In genomic region chr1:170927378-170927777, GRCm38 (mm10) we compare ENCODE assay signal across 21 mouse cellular contexts. TPM values are rescaled to one million over a fixed set of nuclear protein-coding genes. Genes with fewer than 3 reads are reported as not detected.
A peak's percentile ranks its signal among the peaks of the same experiment; 100 is the strongest.
DNase-seq lines count a peak whose midpoint lies in the region; ATAC-seq and TF ChIP-seq lines count a peak whose summit lies in the region.
"Had no signal": no experiment of that assay in that cellular context is flagged by ENCODE, and none has a peak within 500 bp of the region (broad histone marks: within the 10 kb centered on the region; RNA-seq: fewer than 3 reads in every experiment).

TSS of gene Fcrla (minus strand) at chr1:170927583.

- no peaks in the 10 kb centered on the region for H3K4me1 ChIP-seq in lung, adult 2 months (ENCODE audit: control insufficient read depth, insufficient read depth, low read length)
- H3K4me1 ChIP-seq in thymus, adult 2 months (replicated peaks; ENCODE audit: control insufficient read depth, insufficient read depth, low read length): peaks cover 5% of the 10 kb centered on the region; the same call in 1 of the 2 replicates
- no peaks in the 10 kb centered on the region for H3K4me1 ChIP-seq in forebrain, embryonic 11.5 days (replicated peaks; ENCODE audit: control insufficient read depth, insufficient read depth, low read length)
- H3K4me1 ChIP-seq: embryonic facial prominence, embryonic 12.5 days; heart, embryonic 15.5 days had no signal

- no peak for TF ChIP-seq POLR2A in lung, adult 2 months (IDR thresholded peaks at IDR 0.05; ENCODE audit: borderline replicate concordance, extremely low read depth, low read depth, low read length)
- no peak for TF ChIP-seq POLR2A in thymus, adult 2 months (IDR thresholded peaks at IDR 0.05; ENCODE audit: control insufficient read depth, extremely low read depth, insufficient read depth, low read length, poor library complexity)

- no peaks in the 10 kb centered on the region for H3K36me3 ChIP-seq in thymus, adult 2 months (ENCODE audit: control insufficient read depth, insufficient read depth, low read length)
- H3K36me3 ChIP-seq in splenic B cell, adult 2 months (ENCODE audit: control insufficient read depth, insufficient read depth, low read length, poor library complexity, severe bottlenecking): no peaks in the 10 kb centered on the region
- H3K36me3 ChIP-seq in forebrain, embryonic 11.5 days (ENCODE audit: control insufficient read depth, insufficient read depth, low read length): no peaks in the 10 kb centered on the region
- H3K36me3 ChIP-seq: embryonic facial prominence, embryonic 12.5 days; G1E; heart, embryonic 15.5 days had no signal

- no peak within 1 kb of the TSS for H3K9ac ChIP-seq in forebrain, embryonic 11.5 days (ENCODE audit: low read length)
- H3K9ac ChIP-seq: embryonic facial prominence, embryonic 12.5 days; heart, embryonic 15.5 days; hindbrain, embryonic 14.5 days had no signal

- no peak within 1 kb of the TSS for H3K4me2 ChIP-seq in forebrain, embryonic 11.5 days (ENCODE audit: low read depth, low read length, severe bottlenecking)
- H3K4me2 ChIP-seq: embryonic facial prominence, embryonic 12.5 days; heart, embryonic 11.5 days; heart, embryonic 15.5 days; hindbrain, embryonic 14.5 days had no signal

- H3K9me3 ChIP-seq in forebrain, embryonic 11.5 days (ENCODE audit: control insufficient read depth, low read length): no peaks in the 10 kb centered on the region
- H3K9me3 ChIP-seq: embryonic facial prominence, embryonic 12.5 days; G1E; heart, embryonic 15.5 days had no signal

- no peaks in the 10 kb centered on the region for H3K27me3 ChIP-seq in thymus, adult 2 months (ENCODE audit: control insufficient read depth, insufficient read depth, low read length)
- H3K27me3 ChIP-seq in splenic B cell, adult 2 months (ENCODE audit: control insufficient read depth, insufficient read depth, low read length, poor library complexity, severe bottlenecking): no peaks in the 10 kb centered on the region
- H3K27me3 ChIP-seq in forebrain, embryonic 11.5 days (ENCODE audit: control insufficient read depth, insufficient read depth, low read length): no peaks in the 10 kb centered on the region
- H3K27me3 ChIP-seq: embryonic facial prominence, embryonic 12.5 days; heart, embryonic 15.5 days had no signal

- DNase-seq in lung, adult 2 months: no peak
- no peak for DNase-seq in lung, postnatal 4 days
- DNase-seq in thymus, adult 2 months: no peak
- no peak for DNase-seq in thymus, postnatal 14 days
- DNase-seq in large intestine, adult 2 months (ENCODE audit: low read depth, low spot score): no peak
- peak; percentile 81 for DNase-seq in splenic B cell, adult 2 months (ENCODE audit: low read depth, low spot score)
- DNase-seq in forebrain, embryonic 11.5 days (ENCODE audit: low spot score): no peak
- no peak for DNase-seq in heart, adult 11 months
- DNase-seq: cerebellum, adult 11 months; cerebellum, adult 8-10 months; cerebellum, postnatal 14 days; gastrocnemius, postnatal 10 days; heart, adult 2 months; heart, postnatal 14 days had no signal

- H3K4me3 ChIP-seq in lung, adult 2 months (replicated peaks; ENCODE audit: extremely low read depth, low read depth, low read length): peak within 1 kb of the TSS; percentile 14
- no peak within 1 kb of the TSS for H3K4me3 ChIP-seq in thymus, adult 2 months (ENCODE audit: control insufficient read depth, insufficient read depth, low read length)
- no peak within 1 kb of the TSS for H3K4me3 ChIP-seq in forebrain, embryonic 11.5 days (ENCODE audit: low read depth, low read length)
- H3K4me3 ChIP-seq: embryonic facial prominence, embryonic 12.5 days; heart, adult 2 months; heart, embryonic 15.5 days had no signal

- ATAC-seq in forebrain, embryonic 11.5 days (replicated peaks; ENCODE audit: low FRiP score): no peak
- ATAC-seq: forebrain, embryonic 14.5 days had no signal

- peak within 1 kb of the TSS; percentile 56; the same call in 1 of the 2 replicates for H3K27ac ChIP-seq in thymus, adult 2 months (ENCODE audit: control insufficient read depth, insufficient read depth, low read length)
- H3K27ac ChIP-seq in forebrain, embryonic 11.5 days (ENCODE audit: low read depth, low read length): no peak within 1 kb of the TSS
- H3K27ac ChIP-seq: embryonic facial prominence, embryonic 12.5 days; heart, adult 2 months; heart, embryonic 15.5 days; hindbrain, embryonic 14.5 days had no signal

- no peak for TF ChIP-seq CTCF in lung, adult 2 months (IDR thresholded peaks at IDR 0.05; ENCODE audit: insufficient read depth, low read length)
- no peak for TF ChIP-seq CTCF in thymus, adult 2 months (IDR thresholded peaks at IDR 0.05; ENCODE audit: borderline replicate concordance, control insufficient read depth, extremely low read depth, insufficient read depth, low read length, poor library complexity)

- 73% methylated on average over 3 of the region's 3 CpGs for WGBS in lung, adult 2 months
- WGBS in thymus, adult 2 months: 82% methylated on average over 3 of the region's 3 CpGs
- 89% methylated on average over 3 of the region's 3 CpGs for WGBS in large intestine, adult 2 months
- 85% methylated on average over 3 of the region's 3 CpGs for WGBS in forebrain, embryonic 11.5 days

RNA-seq across cellular contexts. Expression of gene Fcrla, which starts in this region (rescaled TPM):
- polyA plus RNA-seq in lung, adult 2 months (2012; rRNA removed): 8.0 and 8.7 TPM in 2 replicates
- polyA plus RNA-seq in thymus, adult 2 months (2012; rRNA removed): 9.9 and 11.0 TPM in 2 replicates
- polyA plus RNA-seq in large intestine, adult 2 months (2012; rRNA removed): 9.8 and 11.8 TPM in 2 replicates
- not detected in 2 replicates for polyA plus RNA-seq in forebrain, embryonic 11.5 days (2014; fragmentation: Nextera tagmentation; extraction: Ambion mirVana)
- polyA plus RNA-seq: brain, embryonic 14.5 days; embryonic facial prominence, embryonic 12.5 days; forebrain, embryonic 14.5 days; hindbrain, embryonic 14.5 days had no signal
